ENCODE assay signal across 30 mouse cellular contexts in genomic region chr9:73413367-73413930, GRCm38 (mm10).
DNase-seq lines count a peak whose midpoint lies in the region; ATAC-seq lines count a peak whose summit lies in the region.
"Had no signal": no experiment of that assay in that cellular context is flagged by ENCODE, and none has a peak within 500 bp of the region (broad histone marks: within the 10 kb centered on the region; RNA-seq: fewer than 3 reads in every experiment).

No protein-coding gene starts in this region.

- H3K4me1 ChIP-seq in forebrain, embryonic 14.5 days (ENCODE audit: control insufficient read depth, insufficient read depth, low read length), result no peaks in the 10 kb centered on the region
- no peaks in the 10 kb centered on the region for H3K4me1 ChIP-seq in forebrain, embryonic 15.5 days
- peaks cover 7% of the 10 kb centered on the region; the same call in 1 of the 2 replicates for H3K4me1 ChIP-seq in midbrain, embryonic 11.5 days (ENCODE audit: control insufficient read depth, insufficient read depth, low read length)
- H3K4me1 ChIP-seq in midbrain, embryonic 10.5 days, result peaks cover 7% of the 10 kb centered on the region
- no peaks in the 10 kb centered on the region for H3K4me1 ChIP-seq in hindbrain, embryonic 16.5 days (ENCODE audit: control insufficient read depth, insufficient read depth, low read depth, low read length)
- no peaks in the 10 kb centered on the region; the same call in 1 of the 2 replicates for H3K4me1 ChIP-seq in midbrain, embryonic 16.5 days (ENCODE audit: control insufficient read depth, insufficient read depth, low read length)
- H3K4me1 ChIP-seq: heart, embryonic 12.5 days; intestine, embryonic 15.5 days; stomach, embryonic 15.5 days had no signal

- no peak overlapping the region for H3K27ac ChIP-seq in forebrain, embryonic 14.5 days (ENCODE audit: low read depth, low read length)
- H3K27ac ChIP-seq in forebrain, embryonic 15.5 days (replicated peaks), result no peak overlapping the region
- H3K27ac ChIP-seq in midbrain, embryonic 11.5 days (ENCODE audit: low read depth, low read length), result no peak overlapping the region
- no peak overlapping the region for H3K27ac ChIP-seq in midbrain, embryonic 10.5 days (replicated peaks)
- no peak overlapping the region for H3K27ac ChIP-seq in hindbrain, embryonic 16.5 days (ENCODE audit: low read depth, low read length)
- no peak overlapping the region for H3K27ac ChIP-seq in midbrain, embryonic 16.5 days (ENCODE audit: low read length)
- H3K27ac ChIP-seq: gastrocnemius, adult 2 months; heart, adult 2 months; intestine, embryonic 15.5 days; limb, embryonic 10.5 days; limb, embryonic 15.5 days; liver, embryonic 14.5 days; macrophage; stomach, embryonic 15.5 days had no signal

- H3K4me2 ChIP-seq in forebrain, embryonic 14.5 days (ENCODE audit: low read length), result no peak overlapping the region
- no peak overlapping the region for H3K4me2 ChIP-seq in forebrain, embryonic 15.5 days (replicated peaks)
- H3K4me2 ChIP-seq in midbrain, embryonic 11.5 days, result no peak overlapping the region
- no peak overlapping the region for H3K4me2 ChIP-seq in hindbrain, embryonic 16.5 days (ENCODE audit: low read length)
- no peak overlapping the region for H3K4me2 ChIP-seq in midbrain, embryonic 16.5 days (ENCODE audit: low read length)
- H3K4me2 ChIP-seq: heart, embryonic 12.5 days; intestine, embryonic 15.5 days; limb, embryonic 15.5 days; stomach, embryonic 15.5 days had no signal

- no peak overlapping the region for H3K4me3 ChIP-seq in forebrain, embryonic 14.5 days (ENCODE audit: low read depth, low read length)
- H3K4me3 ChIP-seq in forebrain, embryonic 15.5 days, result no peak overlapping the region
- no peak overlapping the region for H3K4me3 ChIP-seq in midbrain, embryonic 11.5 days (ENCODE audit: low read depth, low read length)
- H3K4me3 ChIP-seq in midbrain, embryonic 10.5 days, result no peak overlapping the region
- no peak overlapping the region for H3K4me3 ChIP-seq in hindbrain, embryonic 16.5 days (ENCODE audit: low read length)
- H3K4me3 ChIP-seq in midbrain, embryonic 16.5 days (ENCODE audit: low read depth, low read length), result no peak overlapping the region
- H3K4me3 ChIP-seq: gastrocnemius, adult 2 months; heart, adult 2 months; heart, embryonic 12.5 days; intestine, embryonic 15.5 days; limb, embryonic 10.5 days; limb, embryonic 15.5 days; stomach, embryonic 15.5 days had no signal

- peak; percentile 26; the same call in 1 of the 2 replicates for ATAC-seq in forebrain, embryonic 14.5 days
- no peak for ATAC-seq in forebrain, embryonic 15.5 days (replicated peaks)
- no peak for ATAC-seq in midbrain, embryonic 11.5 days (ENCODE audit: low FRiP score)
- peak; percentile 65; the same call in 1 of the 2 replicates for ATAC-seq in hindbrain, embryonic 16.5 days
- ATAC-seq in midbrain, embryonic 16.5 days, result 0 out of 2 replicates have a peak, but pooled peaks have one; percentile 67
- no peak for ATAC-seq in CD4-positive, CD25-positive, alpha-beta regulatory T cell, adult 4 months
- ATAC-seq: forebrain, embryonic 16.5 days; intestine, embryonic 15.5 days; Patski had no signal

- H3K27me3 ChIP-seq in forebrain, embryonic 14.5 days (replicated peaks; ENCODE audit: control insufficient read depth, insufficient read depth, low read length), result no peaks in the 10 kb centered on the region
- no peaks in the 10 kb centered on the region for H3K27me3 ChIP-seq in forebrain, embryonic 15.5 days
- H3K27me3 ChIP-seq in midbrain, embryonic 11.5 days (ENCODE audit: control insufficient read depth, insufficient read depth, low read length), result no peaks in the 10 kb centered on the region
- H3K27me3 ChIP-seq in midbrain, embryonic 10.5 days (ENCODE audit: low read depth, poor library complexity, severe bottlenecking), result no peaks in the 10 kb centered on the region
- H3K27me3 ChIP-seq in hindbrain, embryonic 16.5 days (replicated peaks; ENCODE audit: control insufficient read depth, insufficient read depth, low read length), result no peaks in the 10 kb centered on the region
- H3K27me3 ChIP-seq in midbrain, embryonic 16.5 days (ENCODE audit: control insufficient read depth, insufficient read depth, low read depth, low read length), result no peaks in the 10 kb centered on the region
- H3K27me3 ChIP-seq: heart, embryonic 12.5 days; intestine, embryonic 15.5 days; limb, embryonic 15.5 days; Patski; stomach, embryonic 15.5 days had no signal

- H3K9ac ChIP-seq in forebrain, embryonic 14.5 days (ENCODE audit: low read length), result no peak overlapping the region
- no peak overlapping the region for H3K9ac ChIP-seq in forebrain, embryonic 15.5 days (replicated peaks)
- no peak overlapping the region for H3K9ac ChIP-seq in midbrain, embryonic 11.5 days (ENCODE audit: low read length)
- H3K9ac ChIP-seq in hindbrain, embryonic 16.5 days (ENCODE audit: low read depth, low read length), result no peak overlapping the region
- H3K9ac ChIP-seq in midbrain, embryonic 16.5 days (ENCODE audit: low read depth, low read length), result no peak overlapping the region
- H3K9ac ChIP-seq: heart, embryonic 12.5 days; intestine, embryonic 15.5 days; limb, embryonic 15.5 days; liver, embryonic 14.5 days; stomach, embryonic 15.5 days had no signal

- DNase-seq in forebrain, embryonic 14.5 days (ENCODE audit: low spot score), result no peak
- peak; percentile 73 for DNase-seq in midbrain, embryonic 11.5 days (ENCODE audit: low spot score, missing footprints)
- no peak for DNase-seq in midbrain, embryonic 10.5 days (ENCODE audit: low spot score)
- no peak for DNase-seq in adrenal gland, adult 2 months
- DNase-seq: adrenal gland, postnatal 14 days; cerebellum, adult 11-12 months; cerebellum, adult 9-11 months; gastrocnemius, adult 2 months; gastrocnemius, postnatal 36 days; heart, adult 2 months; kidney, adult 9 months; kidney, postnatal 10 days; layer of hippocampus, postnatal 36 days; lung, adult 2 months; lung, postnatal 10 days; right cerebral cortex, postnatal 25 days; thymus, postnatal 14 days had no signal

- 79% methylated on average over 8 of the region's 8 CpGs for WGBS in forebrain, embryonic 14.5 days
- 73% methylated on average over 8 of the region's 8 CpGs for WGBS in forebrain, embryonic 15.5 days
- 80% methylated on average over 8 of the region's 8 CpGs for WGBS in midbrain, embryonic 11.5 days
- WGBS in midbrain, embryonic 10.5 days, result 89% methylated on average over 8 of the region's 8 CpGs
- WGBS in hindbrain, embryonic 16.5 days, result 62% methylated on average over 8 of the region's 8 CpGs
- WGBS in midbrain, embryonic 16.5 days, result 65% methylated on average over 8 of the region's 8 CpGs

- no peaks in the 10 kb centered on the region for H3K9me3 ChIP-seq in forebrain, embryonic 14.5 days (replicated peaks; ENCODE audit: control insufficient read depth, low read length)
- H3K9me3 ChIP-seq in forebrain, embryonic 15.5 days, result no peaks in the 10 kb centered on the region
- no peaks in the 10 kb centered on the region for H3K9me3 ChIP-seq in midbrain, embryonic 11.5 days (ENCODE audit: control insufficient read depth, low read length)
- H3K9me3 ChIP-seq in midbrain, embryonic 10.5 days (replicated peaks), result no peaks in the 10 kb centered on the region
- H3K9me3 ChIP-seq in hindbrain, embryonic 16.5 days (ENCODE audit: control insufficient read depth, low read length), result no peaks in the 10 kb centered on the region
- H3K9me3 ChIP-seq in midbrain, embryonic 16.5 days (replicated peaks; ENCODE audit: control insufficient read depth, low read length, poor library complexity, severe bottlenecking), result no peaks in the 10 kb centered on the region
- H3K9me3 ChIP-seq: heart, embryonic 12.5 days; intestine, embryonic 15.5 days; limb, embryonic 10.5 days; limb, embryonic 15.5 days; stomach, embryonic 15.5 days had no signal

- no peaks in the 10 kb centered on the region for H3K36me3 ChIP-seq in forebrain, embryonic 14.5 days (ENCODE audit: control insufficient read depth, insufficient read depth, low read length)
- H3K36me3 ChIP-seq in forebrain, embryonic 15.5 days, result no peaks in the 10 kb centered on the region
- no peaks in the 10 kb centered on the region for H3K36me3 ChIP-seq in midbrain, embryonic 11.5 days (ENCODE audit: control insufficient read depth, insufficient read depth, low read length)
- H3K36me3 ChIP-seq in midbrain, embryonic 10.5 days, result no peaks in the 10 kb centered on the region
- H3K36me3 ChIP-seq in hindbrain, embryonic 16.5 days (ENCODE audit: control insufficient read depth, insufficient read depth, low read length), result no peaks in the 10 kb centered on the region
- H3K36me3 ChIP-seq in midbrain, embryonic 16.5 days (ENCODE audit: control insufficient read depth, insufficient read depth, low read length), result no peaks in the 10 kb centered on the region
- H3K36me3 ChIP-seq: heart, embryonic 12.5 days; intestine, embryonic 15.5 days; limb, embryonic 10.5 days; limb, embryonic 15.5 days; stomach, embryonic 15.5 days had no signal

Comparison
In these comparisons a context has a peak if more than half of its experiments do, and no peak if none do; other contexts are left out.
1. ATAC-seq: peak in forebrain, embryonic 14.5 days (single experiment), hindbrain, embryonic 16.5 days (single experiment) and midbrain, embryonic 16.5 days (single experiment); none in forebrain, embryonic 15.5 days (single experiment), midbrain, embryonic 11.5 days (single experiment) and CD4-positive, CD25-positive, alpha-beta regulatory T cell, adult 4 months (single experiment).